Mouse (Mus musculus) heart, adult 2 months (tissue): ENCODE results near the gene Tenm4.

ENCODE experiments used
- CTCF ChIP-seq: fragments of 200-600 bp; IDR thresholded peaks from 2 replicates; pipeline ENCODE4 v1.8.1; 2022; ENCODE audit warnings: antibody characterized with exemption, mild to moderate bottlenecking, moderate library complexity
- POLR2A ChIP-seq: fragments of 200-500 bp; IDR thresholded peaks from 2 replicates; pipeline ENCODE4 v1.6.1; 2011; ENCODE audit warnings: mild to moderate bottlenecking, low read depth, low read length, control low read depth; ENCODE audit not compliant: insufficient read depth

GRCm38 (mm10) chr7:96842477-96843255 is 671.6 kb downstream of the Tenm4 start:
- TF ChIP-seq POLR2A (no peak), CTCF (no peak)
